Mouse (Mus musculus) frontal cortex, postnatal 10 days (tissue): ENCODE measurements around the gene Prpf18.
"Not testable (repeated sequence)": the region's sequence is repeated elsewhere in the genome, so short reads cannot be mapped to it uniquely, and the experiment has no call there.

Source experiments
- DNase-seq, 2 experiments: peaks; one replicate each; pipeline ENCODE4 v3.0.0; 2022; ENCODE audit warnings: low spot score in 2 of 2, mixed read lengths in 1 of 2

Prpf18 gene

DNA sequence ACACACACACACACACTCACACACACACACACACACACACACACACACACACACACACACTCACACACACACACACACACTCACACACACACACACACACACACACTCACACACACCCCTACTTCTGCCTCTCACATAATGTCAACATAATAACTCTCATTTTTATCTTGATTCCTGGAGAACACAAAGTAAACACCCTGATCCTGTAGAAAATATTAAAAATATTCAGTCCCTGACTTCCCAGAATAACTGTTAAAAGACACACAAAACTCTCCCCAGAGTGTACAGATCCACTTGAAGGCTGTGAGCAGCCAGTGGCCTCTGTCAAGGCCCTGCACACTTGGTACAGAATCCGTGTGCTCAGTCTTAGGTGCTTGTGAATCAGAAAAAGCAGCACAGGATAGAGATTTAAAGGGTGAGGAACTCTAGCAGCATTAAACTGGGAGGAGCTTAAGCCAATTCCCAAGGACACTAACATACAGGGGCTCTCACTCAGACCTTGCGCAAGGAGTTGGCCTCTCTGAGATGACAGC lies 36.8 kb downstream of the Prpf18 start:
- no peak for DNase-seq

- not testable (repeated sequence) for DNase-seq
Measured at GRCm38 (mm10) chr2:4614276-4614929, 37.5 kb downstream of the Prpf18 start.

DNA sequence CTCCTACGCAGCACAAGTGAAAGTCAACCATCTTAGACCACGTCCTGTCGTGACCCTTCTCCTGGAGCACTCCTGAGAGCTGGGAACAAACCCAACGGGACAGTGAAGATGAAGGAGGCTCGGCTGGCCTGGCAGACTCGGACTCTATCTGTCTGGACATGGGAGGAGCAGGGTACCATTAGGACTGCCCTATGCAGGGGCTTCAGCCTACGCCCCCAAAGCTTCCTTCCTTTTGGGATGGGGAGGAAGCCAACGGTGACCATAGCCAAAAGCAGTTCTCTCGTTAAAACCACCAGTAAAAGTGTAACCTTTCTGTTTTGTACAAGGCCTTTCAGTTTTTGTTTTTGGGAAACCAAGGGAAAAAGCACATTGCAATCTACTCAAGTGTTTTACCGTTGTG lies 40.2 kb downstream of the Prpf18 start:
- DNase-seq, result no peak

GRCm38 (mm10) chr2:4611295-4611694 lies 40.6 kb downstream of the Prpf18 start:
- no peak for DNase-seq

- no peak for DNase-seq
Measured at GRCm38 (mm10) chr2:4609433-4609832, 42.5 kb downstream of the Prpf18 start.

DNA sequence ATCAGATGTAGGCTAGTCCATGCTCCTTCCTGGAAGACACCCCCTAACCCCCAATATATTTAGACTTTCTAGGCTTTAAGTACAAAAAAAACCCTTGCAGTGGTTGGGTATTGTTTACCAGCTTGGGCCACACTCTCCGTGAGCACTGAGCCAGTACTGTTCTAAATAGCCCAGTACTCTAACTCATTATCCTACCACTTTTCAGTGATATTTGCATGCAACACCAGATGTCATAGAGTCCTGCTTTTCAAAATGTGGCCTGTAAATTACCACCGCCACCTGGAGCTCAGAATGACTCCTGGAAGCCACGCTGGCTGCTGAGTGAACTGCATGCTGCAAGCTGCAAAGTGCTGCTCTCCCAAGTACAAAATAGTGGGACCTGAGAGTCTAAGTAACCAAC lies 43.7 kb downstream of the Prpf18 start:
- DNase-seq, result no peak

- no peak for DNase-seq
Measured at GRCm38 (mm10) chr2:4606559-4606958, 45.4 kb downstream of the Prpf18 start.

DNA sequence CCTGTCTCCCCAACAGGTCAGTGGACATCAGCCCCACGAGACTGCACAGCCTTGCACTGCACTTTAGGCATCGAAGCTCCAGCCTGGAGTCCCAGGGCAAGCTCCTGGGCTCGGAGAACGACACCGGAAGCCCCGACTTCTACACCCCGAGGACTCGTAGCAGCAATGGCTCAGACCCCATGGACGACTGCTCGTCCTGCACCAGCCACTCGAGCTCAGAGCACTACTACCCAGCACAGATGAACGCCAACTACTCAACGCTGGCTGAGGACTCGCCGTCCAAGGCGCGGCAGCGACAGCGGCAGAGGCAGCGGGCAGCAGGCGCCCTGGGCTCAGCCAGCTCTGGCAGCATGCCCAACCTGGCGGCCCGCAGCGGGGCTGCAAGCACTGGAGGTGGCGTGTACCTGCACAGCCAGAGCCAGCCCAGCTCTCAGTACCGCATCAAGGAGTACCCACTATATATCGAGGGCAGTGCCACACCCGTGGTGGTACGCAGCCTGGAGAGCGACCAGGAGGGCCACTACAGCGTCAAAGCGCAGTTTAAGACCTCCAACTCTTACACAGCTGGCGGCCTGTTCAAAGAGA lies 48.5 kb downstream of the Prpf18 start:
- no peak for DNase-seq

- DNase-seq, result peak in 1 of 2 experiments; percentile 59
Measured at GRCm38 (mm10) chr2:4601034-4601890, 50.7 kb downstream of the Prpf18 start.

DNA sequence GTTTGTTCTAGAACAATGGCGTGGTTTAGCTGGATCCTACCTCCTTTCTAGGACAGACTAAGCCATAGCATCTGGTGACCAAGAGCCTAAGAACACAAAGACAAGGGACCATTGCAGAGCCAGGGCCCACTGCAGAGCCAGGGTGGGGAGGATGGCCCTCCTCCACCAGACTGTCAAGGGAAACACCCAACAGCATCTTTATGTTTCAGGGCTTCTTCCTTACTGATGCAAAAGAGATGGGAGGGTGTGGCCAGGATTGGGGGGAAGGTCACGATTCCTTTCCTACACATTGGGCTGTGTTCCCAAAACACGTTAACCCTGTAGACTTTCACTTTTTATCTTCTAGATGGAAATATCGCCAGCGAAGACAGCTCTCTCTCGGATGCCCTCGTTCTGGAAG lies 54.9 kb downstream of the Prpf18 start:
- DNase-seq, result no peak

- no peak for DNase-seq
Measured at GRCm38 (mm10) chr2:4593878-4594387, 58.0 kb downstream of the Prpf18 start.

DNA sequence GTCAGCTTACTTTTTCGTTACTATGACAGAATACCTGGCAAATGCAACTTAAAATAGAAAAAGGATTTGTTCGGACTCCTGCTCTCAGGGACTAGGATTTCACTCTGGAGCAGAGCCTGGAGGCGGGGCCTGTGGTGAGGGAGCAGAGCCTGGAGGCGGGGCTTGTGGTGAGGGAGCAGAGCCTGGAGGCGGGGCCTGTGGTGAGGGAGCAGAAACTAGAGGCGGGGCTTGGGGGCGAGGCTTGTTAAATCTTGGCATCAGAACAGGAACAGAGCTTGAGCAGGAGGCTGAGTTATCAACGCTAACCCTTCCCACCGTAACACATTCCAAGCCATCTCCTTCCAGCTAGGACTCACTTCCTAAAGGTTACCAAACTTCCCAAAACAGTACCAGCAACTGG lies 58.5 kb downstream of the Prpf18 start:
- DNase-seq, result peak in 1 of 2 experiments; percentile 44

DNA sequence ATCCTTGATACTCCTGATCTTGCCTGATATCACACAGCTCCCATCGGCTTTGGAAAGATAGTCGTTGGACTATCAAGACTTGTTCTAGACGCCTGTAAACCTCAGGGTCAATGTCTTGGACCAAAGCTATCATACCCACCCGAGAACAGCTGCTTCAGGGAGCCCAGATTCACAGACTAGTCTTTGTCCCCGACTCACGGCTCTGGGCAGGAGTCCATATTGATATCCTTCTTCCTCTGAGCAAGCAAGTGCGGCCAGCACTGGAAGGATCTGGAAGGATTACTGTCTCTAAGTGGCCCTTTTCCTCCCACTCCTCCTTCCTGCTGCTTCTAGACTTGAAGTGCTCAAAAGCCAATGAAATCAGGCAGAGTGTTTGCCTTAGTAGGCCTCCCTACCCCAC lies 59.2 kb downstream of the Prpf18 start:
- no peak for DNase-seq

- DNase-seq, result no peak
Measured at GRCm38 (mm10) chr2:4591647-4592046, 60.3 kb downstream of the Prpf18 start.

DNA sequence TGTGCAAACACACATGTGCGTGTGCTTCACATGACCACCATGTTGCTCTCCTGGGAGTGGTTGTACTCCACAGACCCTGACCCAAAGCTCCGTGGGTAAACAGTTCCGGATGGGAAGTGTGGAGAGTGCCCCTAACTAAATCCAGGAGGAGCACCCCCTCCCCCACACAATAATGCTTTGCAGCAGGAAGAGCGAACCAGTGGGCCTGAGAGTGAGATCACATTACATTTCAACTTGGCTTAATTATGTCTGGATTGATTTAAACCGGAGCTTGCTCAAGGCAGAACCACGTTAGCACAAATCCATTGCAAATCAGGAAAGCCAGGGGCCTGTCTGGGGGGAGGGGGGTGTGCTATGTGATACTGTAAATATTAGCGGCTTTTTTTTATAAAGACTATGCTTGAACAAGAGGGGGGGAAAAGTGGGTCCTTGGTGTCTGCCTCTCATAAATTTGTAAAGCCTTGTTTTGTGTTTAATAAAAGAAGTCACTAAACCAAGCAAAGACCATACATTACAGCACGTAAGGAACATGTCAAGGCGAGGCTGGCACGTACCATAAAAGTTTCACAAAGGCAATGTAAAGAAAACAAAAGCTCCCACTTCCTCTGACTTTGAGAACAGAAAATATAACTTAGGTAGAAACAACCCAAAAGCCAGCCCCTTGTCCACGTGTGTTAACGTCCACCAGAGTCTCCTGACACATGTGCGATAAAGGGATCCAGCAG lies 64.1 kb downstream of the Prpf18 start:
- DNase-seq, result no peak

DNA sequence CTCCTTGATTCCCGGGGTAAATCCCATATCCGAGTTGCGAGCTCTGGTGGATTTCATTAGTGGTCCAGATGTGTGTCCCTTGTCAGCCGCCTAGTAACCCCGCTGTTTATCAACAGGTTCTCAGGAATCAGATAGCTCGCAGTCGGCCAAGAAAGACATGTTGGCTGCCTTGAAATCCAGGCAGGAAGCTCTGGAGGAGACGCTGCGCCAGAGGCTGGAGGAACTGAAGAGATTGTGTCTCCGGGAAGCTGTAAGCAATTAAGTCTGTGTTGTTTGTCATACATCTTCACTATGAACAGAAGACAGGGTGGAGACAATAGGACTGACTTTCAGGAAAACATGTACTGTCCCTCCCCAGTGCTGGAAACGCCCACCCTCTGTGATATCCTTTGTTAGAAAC lies 65.7 kb downstream of the Prpf18 start:
- no peak for DNase-seq

DNA sequence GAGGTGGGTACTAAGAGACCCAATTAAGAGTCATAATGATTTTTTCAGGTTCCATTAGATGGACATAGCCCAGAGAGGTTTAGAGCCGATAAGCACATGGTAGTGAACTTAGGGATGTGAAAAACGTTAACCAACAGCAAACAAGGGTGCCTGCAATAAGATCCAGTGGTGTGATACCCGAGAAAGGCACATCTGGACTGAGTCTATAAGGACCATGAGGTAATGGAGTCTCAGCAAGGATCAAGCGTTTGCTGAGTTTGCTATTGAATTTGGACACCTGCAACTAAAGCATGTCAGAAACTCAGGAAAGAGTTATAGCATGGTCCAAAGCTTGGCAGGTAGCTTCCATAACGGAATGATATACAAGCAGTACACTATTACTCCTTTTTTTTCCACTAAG lies 67.7 kb downstream of the Prpf18 start:
- DNase-seq, result no peak

DNA sequence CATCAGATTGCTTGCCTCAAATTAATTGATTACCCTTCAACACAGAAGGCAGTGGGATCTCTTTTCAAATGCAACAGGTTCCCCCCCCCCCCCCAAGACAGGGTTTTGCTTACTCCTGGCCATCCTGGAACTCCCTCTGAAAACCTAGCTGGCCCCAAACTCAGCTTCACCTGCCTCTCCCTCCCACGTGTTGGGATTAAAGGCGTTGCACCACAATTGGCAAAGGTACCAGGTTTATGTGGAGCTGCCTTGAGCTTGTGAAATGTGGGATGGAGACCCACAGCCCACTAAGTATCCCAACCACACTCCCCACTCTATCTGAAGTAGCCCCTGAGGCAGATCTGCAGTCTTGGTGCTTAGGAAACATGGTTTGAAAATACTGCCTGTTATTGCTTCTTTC lies 69.0 kb downstream of the Prpf18 start:
- no peak for DNase-seq

DNA sequence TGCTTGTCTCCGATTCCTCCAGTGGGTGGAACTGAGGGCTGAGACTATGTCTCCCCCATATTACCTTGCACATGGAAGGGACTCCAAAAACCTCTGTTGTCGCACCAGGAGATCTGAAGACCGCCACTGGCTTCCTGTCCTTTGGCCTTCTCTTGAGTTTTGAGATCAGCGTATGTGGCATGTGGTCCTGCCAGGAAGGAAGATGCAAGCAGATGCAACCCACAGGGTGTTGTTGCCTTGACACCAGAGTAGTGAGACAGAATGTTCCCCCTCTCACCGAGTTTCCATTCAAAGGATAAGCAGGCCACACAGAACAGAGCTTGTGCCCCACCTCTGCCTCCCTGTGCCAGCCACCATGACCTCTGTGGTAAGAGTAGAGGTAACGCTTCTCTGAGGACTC lies 71.2 kb downstream of the Prpf18 start:
- no peak for DNase-seq

DNA sequence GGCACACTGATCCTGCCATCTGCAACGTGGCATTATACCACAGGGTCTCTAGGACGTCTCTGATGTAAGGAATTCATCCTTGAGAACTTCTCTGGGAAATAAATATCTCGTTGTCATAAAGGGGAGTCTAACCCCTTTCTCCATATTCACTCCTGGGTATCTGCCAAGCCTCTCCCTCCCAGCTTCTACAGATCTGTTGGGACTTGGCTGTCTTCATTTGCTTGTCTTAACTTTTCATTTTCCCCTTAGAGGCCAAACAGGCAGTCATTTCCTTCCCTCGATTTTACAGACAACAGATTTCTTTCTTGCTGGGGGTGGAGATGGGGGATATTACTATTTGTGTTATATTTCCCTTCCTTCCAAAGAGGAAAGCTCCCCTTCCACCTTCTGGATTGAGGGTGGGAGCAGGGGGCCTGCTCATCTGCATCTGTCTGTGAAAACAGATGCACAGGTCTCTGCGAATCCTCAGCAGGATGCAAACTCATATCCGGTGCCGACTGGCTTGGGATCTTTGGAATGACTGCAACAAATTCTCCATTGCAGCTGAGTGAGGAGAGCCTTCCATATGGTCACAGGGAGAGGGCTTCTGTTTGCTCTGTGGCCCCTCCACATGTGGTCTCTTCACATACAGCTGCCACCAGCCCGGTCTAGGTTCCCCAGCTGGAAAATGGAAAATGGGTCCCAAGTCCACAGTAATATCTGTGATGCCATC lies 72.4 kb downstream of the Prpf18 start:
- DNase-seq, result no peak

GRCm38 (mm10) chr2:4578291-4578690 lies 73.6 kb downstream of the Prpf18 start:
- no peak for DNase-seq
